Mouse (Mus musculus) testis, postnatal 10 days (tissue): ENCODE measurements around the gene Syt13.
A peak's percentile ranks its signal among the peaks of the same experiment; 100 is the strongest.

ENCODE experiments used
- DNase-seq: peaks from one replicate; pipeline ENCODE4 v3.0.0; 2021; ENCODE audit warnings: low spot score

Syt13 gene

DNA sequence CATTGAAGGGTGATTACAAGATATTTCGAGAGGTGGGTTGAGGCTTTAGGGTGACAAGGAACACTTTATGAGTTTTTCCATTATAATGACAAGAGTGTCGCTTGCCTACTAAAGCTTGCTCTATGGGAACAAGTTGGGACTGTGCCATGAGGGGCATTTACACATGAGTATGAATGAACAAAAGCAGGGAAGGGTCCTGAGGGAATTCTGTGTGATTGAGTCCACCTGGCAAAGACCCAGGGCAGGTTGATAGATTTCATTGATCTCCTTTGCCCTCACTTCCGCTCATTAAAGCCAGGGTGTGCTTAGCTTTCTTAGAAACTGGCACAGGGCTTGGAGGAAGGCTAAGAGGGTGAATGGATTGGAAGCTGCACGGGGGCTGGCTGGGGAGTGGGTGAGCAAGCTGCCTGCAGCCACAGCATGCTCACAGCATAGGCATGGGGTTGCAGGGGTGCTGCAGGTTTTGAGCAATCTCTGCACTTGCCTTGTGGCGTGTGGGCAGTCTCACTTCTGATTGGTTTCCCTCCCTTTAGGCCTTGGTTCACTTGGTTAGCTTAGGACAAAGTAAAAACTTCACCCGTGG, 9.9 kb downstream of the Syt13 start:
- no peak for DNase-seq

DNA sequence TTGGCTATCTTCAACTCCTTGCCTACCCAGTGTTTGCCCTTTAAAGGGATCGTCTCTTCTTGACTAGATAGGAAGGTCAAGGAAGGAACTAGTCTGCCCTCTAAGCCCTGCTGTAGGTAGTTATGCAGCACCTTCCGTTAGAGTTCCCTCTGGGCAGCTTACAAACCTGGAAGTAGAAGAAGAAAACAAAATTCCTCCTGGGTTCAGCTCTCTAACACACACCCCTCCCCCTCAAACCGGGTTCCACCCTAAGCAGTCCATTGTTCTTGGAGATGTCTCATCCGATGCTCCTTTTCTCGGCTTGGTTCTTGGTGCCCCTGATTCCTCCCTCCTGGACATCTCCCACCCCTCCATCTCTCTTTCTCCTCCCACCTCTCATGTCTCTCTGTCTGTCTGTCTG, 14.8 kb downstream of the Syt13 start:
- no peak for DNase-seq

DNA sequence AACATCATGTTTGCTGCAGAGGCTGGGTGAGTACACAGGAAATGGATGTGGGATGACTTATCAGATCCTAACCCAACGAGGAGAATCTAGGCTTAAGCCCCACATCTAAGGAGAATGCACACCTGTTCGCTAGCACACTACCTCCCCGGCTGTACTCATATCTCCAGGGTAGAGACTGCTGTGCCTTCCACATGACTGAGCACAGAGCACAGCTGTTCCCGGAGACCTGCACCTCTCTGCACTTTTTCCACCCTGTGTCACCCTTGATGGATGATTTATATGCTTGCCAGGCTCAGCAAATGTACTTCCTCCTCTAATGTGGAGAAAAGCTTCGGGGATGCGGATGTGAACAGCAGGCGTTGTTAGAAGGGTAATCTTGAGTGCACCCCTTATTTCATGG, 16.2 kb downstream of the Syt13 start:
- DNase-seq = no peak

DNA sequence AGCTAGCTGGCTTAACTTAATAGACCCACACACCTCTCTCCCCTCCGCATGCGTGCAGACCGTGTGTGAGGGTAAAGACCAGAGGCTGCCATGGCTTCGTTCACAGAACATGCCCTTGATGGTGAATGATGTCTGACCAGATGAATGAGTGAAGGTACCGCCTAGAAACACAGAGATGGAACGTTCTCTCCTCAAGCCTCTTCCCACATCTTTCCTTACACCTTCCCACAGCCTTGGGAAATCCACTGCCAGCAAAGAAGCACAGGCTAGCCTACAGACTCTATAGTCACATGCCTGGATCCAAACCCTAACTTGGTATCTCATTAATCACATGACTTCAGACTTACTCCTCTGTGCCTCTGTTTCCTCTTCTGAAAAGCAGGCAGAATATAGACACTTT, 18.5 kb downstream of the Syt13 start:
- DNase-seq = no peak

DNA sequence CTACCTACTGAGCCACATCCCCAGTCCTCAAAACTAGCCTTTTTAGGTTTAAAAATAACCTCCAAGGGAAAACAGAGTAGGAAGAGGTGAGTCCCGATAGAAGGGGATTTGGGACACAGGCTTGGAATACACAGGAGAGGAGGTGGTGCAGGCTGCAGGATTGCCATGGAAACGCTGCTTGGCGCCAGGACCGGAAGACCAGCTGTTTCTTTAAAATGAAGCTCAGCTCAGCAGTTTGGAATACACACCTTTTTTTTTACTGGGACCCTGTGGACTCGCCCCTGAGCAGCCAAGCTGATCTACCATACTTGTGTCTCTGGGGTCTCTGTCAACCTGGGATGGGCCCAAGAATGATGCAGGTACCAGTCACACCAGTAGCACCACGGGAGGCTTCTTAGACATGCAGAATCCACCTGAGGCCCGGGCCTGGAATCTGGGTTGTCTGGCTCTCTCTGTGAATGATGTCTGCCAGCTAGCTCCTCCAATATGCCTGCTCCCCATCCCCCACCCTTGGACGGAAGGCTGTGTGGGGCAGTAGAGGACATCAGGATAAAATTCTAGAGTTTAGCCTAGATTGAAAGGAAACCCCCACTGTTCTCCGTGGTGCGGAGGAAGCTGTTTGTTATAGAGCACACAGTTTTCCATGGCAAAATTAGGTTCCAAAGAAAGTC, 19.5 kb downstream of the Syt13 start:
- DNase-seq = no peak

DNA sequence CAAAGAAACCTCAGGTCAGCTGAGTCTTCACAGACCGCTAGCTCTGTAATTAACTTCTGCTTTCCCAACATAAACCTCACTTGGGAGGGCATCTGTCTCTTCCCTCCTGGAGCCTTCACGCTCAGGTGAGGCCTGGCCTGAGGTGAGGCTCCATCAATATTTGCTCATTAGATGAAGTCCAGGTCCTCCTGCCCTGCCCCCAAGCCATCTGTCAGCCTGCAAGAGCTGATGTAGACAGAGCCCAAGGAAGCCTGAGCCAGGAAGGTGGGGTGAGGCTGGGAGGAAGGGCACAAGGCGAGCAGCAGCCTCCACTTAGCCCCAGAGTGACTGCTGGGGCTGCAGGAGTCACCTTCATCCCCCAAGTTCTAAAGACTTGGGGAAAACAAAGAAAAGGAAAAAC, 20.6 kb downstream of the Syt13 start:
- DNase-seq = no peak

DNA sequence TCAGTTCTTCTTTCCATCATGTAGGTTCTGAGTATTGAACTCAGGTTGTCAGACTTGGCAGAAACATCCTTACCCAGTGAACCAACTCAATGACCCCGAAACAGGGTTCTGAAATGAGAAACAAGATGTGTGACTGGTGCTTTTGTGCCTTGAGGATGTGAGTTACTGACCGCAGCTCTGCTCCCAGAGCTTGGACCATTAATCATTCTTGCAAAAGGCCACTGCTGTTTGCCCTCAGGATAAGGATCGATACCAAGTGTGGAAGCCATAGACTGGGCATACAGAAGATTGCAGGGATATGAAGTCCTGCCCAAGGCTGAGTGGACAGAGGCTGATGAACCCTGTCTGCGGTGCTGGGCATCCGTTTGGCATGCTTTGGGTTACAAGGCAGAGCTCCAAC, 23.2 kb downstream of the Syt13 start:
- DNase-seq = no peak

DNA sequence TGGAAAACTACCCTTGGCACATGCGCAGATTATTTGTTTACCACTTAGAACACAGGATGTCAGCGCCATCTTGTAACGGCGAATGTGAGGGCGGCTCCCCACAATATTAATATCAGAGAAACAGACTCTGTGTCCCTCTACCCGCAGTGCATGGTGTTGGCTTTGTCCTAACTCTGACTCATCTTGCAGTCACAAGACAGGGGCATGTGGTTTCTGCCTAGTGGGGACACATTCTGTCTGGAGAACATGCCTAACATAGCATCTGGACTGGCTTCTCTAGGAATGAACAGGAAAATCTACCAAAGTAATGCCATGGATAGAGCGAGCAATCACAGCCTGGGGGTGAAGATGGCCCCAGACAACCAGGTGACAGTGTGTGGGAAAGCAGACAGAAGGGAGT, 23.9 kb downstream of the Syt13 start:
- no peak for DNase-seq

DNA sequence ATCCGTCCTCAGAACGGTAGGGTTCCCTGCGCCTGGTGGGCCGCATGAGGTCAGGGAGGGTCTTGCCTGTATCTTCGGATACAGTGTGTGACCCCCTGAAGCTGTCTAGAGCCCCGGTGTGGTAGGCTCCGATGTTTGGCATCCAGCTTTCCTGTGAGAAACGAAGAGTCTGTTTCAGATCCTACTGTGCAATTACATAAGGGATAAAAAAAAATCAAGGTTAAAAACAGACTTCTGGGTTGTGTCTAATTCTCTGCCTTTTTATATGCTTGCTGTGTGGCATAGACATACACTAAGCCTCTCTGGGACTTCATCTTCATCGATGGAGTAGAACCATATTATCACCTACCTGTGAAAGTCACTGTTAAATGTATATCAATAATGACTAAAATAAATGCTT, 26.1 kb downstream of the Syt13 start:
- DNase-seq = no peak

DNA sequence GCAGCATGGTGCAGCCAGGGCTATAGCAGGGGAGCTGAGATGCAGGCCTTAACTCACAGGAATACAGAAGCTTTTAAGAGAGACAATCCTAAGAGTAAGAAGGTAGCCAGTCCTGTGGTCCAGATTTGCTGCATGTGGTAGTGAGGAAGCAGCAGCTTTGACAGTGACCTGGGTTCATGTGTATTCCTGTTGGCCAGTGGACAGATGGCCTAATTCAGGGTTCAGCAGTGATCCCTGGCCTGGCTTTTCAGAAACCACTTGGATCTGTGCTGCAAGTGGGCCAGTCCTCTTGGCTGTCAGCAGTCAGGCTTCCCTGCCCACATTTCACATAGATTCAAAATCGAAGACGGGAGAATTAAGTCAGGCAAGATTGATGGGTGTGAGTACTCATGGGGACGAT, 26.6 kb downstream of the Syt13 start:
- no peak for DNase-seq

DNA sequence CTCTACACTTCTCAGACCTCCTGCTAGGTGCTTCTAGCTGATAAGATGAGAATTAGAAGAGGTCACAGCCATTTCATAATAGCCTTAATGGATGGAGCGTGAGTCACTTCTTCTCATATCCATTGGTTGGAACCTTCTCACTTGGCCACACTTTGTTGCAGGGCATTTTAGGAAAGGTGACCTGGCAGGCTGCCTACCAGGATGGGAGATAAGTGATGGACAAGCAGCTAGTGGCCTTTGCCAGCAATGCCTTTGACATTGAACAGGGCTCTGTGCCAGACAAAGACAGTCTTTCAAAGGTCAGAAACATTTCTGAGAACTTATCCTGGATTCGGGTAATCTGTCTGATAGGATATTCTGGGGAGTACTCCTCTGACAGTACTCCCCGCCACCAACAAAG, 28.5 kb downstream of the Syt13 start:
- no peak for DNase-seq

DNA sequence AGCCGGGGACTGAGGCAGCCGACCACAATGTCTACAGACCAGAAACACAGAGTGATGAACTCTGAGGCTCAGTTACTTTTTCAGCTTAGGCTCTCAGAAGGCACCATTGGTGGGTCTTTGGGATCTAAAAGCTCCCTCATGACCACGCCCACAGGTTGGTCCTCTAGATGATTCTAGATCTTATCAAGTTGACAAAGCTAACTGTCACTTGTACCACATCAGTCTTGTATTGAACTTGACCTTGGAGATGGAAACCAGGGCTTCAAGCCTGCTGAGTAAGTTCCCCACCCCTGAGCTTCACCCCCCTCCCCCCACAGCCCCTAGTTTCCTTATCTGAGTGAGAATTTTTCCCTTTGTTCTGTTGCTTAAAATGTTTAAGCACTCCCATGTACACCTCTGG, 29.5 kb downstream of the Syt13 start:
- no peak for DNase-seq

DNA sequence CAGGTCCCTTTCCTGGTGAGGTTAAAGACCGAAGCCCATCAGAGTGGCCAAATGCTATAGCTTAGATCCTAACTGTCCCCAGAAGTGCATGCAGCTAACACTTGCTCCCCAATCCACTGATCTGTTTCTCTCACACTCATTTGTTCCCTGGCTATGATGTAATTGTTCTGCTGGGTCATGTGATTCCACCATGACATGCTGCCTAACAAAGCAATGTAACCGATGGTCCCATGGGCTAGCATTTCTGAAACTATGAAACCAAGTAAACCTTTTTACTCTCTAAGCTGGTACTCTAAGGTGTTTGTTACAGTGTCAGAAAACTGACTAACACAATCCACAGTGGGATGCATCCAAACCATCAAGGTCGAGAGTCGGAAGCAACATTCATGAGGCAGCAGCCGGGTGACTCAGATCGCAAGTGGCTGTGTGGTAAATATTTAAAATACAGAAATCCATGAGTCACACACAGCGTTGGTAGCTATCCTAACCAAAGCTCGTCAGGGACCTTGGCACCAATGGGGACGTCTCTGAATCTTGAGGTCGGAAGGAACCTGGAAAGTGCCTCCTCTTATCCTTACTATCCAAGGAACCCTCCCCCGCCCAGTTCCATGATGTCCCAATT, 30.3 kb downstream of the Syt13 start:
- no peak for DNase-seq

DNA sequence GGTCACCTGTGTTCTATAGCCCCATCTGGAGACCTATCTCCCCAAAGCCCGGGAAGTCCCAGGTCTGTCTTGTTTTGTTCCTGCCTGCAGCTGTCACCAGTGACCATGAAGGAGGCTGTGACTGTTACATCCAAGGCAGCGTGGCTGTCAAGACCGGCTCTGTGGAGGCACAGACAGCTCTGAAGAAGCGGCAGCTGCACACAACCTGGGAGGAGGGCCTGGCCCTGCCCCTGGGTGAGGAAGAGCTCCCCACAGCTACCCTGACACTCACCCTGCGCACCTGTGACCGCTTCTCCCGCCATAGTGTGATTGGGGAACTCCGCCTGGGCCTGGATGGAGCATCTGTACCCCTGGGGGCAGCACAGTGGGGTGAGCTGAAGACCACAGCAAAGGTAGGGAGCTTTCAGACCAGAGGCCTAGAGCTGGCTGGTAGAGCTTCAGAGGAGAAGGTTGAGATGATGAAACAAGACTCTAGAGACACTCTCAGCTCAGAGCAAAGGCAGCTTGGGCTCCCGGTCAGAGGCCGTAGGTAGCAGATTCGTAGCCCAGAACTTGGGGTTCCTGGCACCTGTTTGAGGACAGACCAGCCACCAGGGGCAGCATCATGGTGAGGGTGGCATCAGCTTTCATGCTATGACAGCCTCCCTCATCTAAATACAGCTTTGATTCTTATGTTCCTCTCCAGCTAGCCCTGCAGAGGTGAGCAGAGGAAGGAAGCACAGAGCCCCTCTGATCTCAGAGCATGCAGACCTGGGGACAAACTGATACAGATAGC, 31.1 kb downstream of the Syt13 start:
- no peak for DNase-seq

DNA sequence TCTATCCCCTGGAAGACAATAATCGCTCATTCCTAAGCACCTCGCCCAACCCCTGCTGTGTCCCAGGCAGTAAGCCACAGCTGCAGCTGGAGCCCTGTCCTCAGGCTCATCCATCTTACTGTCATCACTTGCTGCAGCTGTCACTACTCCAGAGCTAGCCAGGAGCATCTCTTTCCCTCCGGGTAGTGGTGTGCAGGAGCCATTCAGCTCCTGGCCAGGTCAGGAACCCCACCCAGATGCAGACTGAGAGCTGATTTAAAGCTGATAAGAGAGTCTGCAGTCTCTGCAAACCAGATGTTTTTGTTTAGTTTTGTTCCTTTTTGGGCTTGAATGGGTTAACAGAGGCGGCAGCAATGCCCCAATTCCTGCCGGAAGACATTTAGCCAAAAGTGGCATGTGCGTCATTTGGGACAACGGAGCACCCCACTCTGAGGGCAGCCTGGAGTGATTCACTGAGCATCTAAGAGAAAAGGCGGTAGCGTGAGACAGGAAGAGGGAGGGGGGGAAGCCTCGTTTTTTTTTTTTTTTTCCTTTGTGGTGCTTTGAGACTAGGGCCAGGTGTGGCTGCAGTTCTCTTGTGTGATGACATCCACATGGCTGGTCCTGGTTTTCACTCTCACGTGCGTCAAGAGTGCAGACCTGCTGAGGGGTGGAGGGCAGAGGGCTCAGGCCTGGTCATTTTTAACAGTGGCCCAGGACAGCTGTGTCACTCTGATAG, 33.2 kb downstream of the Syt13 start:
- no peak for DNase-seq

DNA sequence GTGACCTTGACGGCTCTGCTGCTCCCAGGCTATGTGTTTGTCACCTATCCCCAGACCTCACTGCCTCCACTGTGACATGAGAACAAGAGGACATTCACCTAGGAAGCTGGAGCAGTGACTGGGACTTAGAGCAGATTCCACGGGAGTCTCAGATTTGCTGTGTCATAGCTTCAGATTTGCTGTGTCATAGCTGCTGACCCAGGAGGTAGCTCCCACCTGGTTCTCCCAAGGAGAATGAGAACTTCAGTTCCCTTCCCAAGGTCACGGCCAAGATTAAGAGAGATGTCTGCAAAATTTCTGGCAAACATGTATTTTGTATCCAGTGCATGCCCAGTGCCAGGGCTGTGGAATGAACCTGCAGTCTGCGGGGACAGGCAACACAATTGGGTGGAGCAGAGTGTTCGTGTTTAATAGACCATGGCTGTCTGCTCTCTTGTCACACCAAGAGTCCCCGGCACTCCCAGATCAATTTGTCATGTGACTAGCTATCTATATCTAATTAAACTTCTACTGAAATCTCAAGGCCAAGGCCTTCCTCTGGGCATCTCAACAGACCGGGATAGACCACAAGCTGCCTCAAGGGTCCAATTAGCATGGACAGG, 33.9 kb downstream of the Syt13 start:
- no peak for DNase-seq

DNA sequence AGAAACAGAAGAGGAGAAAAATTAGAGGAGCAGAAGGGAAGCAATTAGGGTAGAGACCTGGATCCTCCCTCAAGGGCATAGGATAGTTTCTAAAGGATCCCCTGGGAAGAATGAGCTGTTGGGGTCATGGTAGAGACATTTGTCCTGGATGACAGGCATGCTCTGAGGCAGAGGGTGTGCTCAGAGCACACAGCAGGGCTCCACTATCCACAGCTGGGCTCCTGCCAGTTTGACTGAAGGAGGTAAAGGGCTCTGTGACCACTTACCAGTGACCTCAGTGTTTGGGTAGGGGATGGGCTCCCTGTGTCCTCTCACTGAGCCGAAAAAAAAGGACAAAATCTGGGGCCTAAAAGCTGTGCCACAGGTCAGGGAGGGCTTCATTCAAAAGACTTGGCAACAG, 34.6 kb downstream of the Syt13 start:
- no peak for DNase-seq

DNA sequence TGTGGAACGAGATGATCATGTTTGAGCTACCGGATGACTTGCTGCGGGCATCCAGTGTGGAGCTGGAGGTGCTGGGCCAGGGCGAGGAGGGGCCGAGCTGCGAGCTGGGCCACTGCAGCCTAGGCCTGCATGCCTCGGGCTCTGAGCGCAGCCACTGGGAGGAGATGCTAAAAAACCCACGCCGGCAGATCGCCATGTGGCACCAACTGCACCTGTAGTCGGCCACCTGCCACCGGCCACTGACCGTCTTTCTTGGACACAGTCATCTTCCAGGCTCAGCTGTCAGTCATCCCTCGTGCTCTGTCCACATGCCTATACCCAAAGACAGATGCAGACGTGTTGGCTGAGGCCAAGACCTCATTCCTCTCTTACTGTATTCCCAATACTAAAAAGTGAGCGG, 38.6 kb downstream of the Syt13 start:
- no peak for DNase-seq

DNA sequence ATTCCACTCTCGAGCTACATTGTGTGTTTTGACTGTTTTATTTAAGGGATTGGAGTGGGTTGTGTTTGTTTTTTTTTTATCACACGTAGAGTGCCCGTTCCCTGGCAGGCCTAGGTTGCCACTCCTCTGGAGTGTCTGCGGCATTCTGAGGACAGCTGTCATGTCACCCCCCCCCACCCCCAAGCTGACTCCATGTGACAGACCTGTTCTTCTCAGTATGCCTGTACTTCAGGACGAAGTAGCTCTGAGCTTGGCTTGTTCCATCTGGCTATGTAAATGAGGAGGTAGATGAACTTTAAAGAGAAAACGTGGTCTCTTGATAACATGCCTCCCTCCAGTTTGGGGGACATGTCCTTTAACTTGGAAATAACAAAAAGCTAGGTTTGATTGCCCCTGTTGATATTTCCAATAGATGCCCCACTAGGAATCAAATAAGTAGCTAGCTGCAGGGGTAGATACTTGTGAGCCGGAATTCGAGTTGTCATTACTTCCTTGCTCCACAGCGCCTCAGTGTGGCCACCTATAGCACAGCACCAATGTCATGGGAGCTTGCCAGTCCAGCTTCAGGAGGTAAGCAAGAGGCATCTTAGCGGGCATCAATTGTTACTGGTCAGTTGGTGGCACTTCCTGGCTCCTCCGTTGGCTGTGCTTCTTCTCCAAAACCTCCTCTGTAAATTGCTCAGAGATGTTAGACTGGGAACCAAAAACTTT, 39.7 kb downstream of the Syt13 start:
- DNase-seq = peak; percentile 85

DNA sequence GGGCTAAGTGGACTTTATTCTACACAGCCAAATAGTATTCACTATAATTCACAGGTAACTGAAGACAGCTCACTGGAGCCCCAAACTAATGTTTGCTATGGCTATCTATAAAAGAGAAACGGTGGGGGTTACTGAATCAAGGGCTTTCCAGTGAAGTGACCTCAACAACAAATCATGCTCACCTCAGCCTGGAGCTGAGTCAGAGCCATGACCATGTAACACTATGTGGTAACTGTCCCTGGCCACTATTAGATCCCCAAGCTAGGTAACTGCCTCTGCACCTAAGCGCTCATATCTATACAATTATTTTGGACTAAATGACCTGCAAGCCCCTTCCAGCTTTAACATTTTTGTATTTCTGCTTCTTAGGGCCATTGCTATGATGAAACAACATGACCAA, 42.0 kb downstream of the Syt13 start:
- DNase-seq = no peak

DNA sequence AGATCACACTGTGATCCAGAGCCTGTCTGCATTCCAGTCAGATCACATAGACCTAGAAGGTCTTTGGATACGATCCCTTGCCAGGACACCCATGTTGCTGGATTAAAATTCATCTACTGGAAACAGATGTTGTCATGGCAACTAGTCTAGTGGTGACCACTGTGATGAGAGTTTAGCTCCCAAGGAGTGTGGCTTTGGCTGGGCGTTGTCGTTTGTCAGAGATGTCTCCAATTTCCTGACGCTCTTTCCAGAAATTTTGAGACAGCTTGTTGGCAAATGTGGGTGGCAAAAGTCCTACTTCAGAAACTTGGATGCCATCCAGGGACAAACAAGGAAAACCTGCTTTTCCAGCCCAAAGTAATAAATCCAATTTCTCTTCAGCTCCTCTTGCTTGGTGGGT, 43.7 kb downstream of the Syt13 start:
- no peak for DNase-seq
